Comparison of ENCODE assay signal across 9 mouse cellular contexts in the genomic region with DNA sequence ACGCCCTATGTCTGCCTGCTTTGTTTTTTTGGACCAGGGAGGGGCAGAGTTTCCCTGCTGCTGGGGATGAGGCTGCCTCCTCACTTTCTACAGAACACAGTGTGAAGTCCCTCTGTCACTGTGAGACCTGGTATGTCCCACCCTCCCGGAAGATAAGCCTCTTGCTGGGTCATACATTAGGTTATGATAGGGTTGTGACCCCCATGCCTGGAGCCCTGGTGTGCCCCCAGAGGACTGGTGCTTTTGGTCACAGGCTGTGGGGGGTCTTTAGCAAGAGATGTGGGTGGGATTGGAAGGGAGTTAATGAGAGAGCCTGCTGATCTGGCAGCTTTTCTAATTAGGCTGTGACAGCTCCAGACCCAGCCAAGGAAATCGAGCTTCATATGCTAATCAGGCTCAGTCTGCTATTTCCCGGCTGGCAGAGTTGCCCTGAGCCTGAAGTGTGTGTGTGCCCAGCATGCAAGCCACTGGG. TPM values are rescaled to one million over a fixed set of nuclear protein-coding genes. Genes with fewer than 3 reads are reported as not detected.
A peak's percentile ranks its signal among the peaks of the same experiment; 100 is the strongest.
DNase-seq lines count a peak whose midpoint lies in the region; ATAC-seq and TF ChIP-seq lines count a peak whose summit lies in the region.
"Had no signal": no experiment of that assay in that cellular context is flagged by ENCODE, and none has a peak within 500 bp of the region (broad histone marks: within the 10 kb centered on the region; RNA-seq: fewer than 3 reads in every experiment).

No protein-coding gene starts in this region.

- no peak overlapping the region for H3K4me3 ChIP-seq in forebrain, embryonic 14.5 days (ENCODE audit: low read depth, low read length)
- H3K4me3 ChIP-seq in midbrain, embryonic 11.5 days (ENCODE audit: low read depth, low read length) = no peak overlapping the region
- H3K4me3 ChIP-seq in intestine, embryonic 16.5 days (ENCODE audit: low read length) = no peak overlapping the region
- H3K4me3 ChIP-seq: limb, embryonic 15.5 days had no signal

- peaks cover 14% of the 10 kb centered on the region for H3K4me1 ChIP-seq in forebrain, embryonic 14.5 days (ENCODE audit: control insufficient read depth, insufficient read depth, low read length)
- 0 out of 2 replicates have a peak, but pooled peaks cover 3% of the 10 kb centered on the region for H3K4me1 ChIP-seq in midbrain, embryonic 11.5 days (ENCODE audit: control insufficient read depth, insufficient read depth, low read length)
- H3K4me1 ChIP-seq in intestine, embryonic 16.5 days (ENCODE audit: control insufficient read depth, insufficient read depth, low read length) = no peaks in the 10 kb centered on the region

- H3K9ac ChIP-seq in forebrain, embryonic 14.5 days (ENCODE audit: low read length) = no peak overlapping the region
- no peak overlapping the region for H3K9ac ChIP-seq in midbrain, embryonic 11.5 days (ENCODE audit: low read length)
- no peak overlapping the region for H3K9ac ChIP-seq in intestine, embryonic 16.5 days (ENCODE audit: low read depth, low read length)
- H3K9ac ChIP-seq: limb, embryonic 15.5 days had no signal

- H3K36me3 ChIP-seq in forebrain, embryonic 14.5 days (ENCODE audit: control insufficient read depth, insufficient read depth, low read length) = no peaks in the 10 kb centered on the region
- no peaks in the 10 kb centered on the region for H3K36me3 ChIP-seq in midbrain, embryonic 11.5 days (ENCODE audit: control insufficient read depth, insufficient read depth, low read length)
- H3K36me3 ChIP-seq in intestine, embryonic 16.5 days (ENCODE audit: control insufficient read depth, insufficient read depth, low read length) = no peaks in the 10 kb centered on the region
- H3K36me3 ChIP-seq: limb, embryonic 15.5 days had no signal

- peaks cover 4% of the 10 kb centered on the region; the same call in 1 of the 2 replicates for H3K9me3 ChIP-seq in forebrain, embryonic 14.5 days (replicated peaks; ENCODE audit: control insufficient read depth, low read length)
- H3K9me3 ChIP-seq in midbrain, embryonic 11.5 days (ENCODE audit: control insufficient read depth, low read length) = peaks cover 2% of the 10 kb centered on the region; the same call in 1 of the 2 replicates
- H3K9me3 ChIP-seq in intestine, embryonic 16.5 days (ENCODE audit: control insufficient read depth, low read length) = no peaks in the 10 kb centered on the region
- H3K9me3 ChIP-seq: limb, embryonic 15.5 days had no signal

- ATAC-seq in Patski = peak; percentile 44
- peak; percentile 95 for ATAC-seq in forebrain, embryonic 14.5 days
- ATAC-seq in midbrain, embryonic 11.5 days (ENCODE audit: low FRiP score) = peak; percentile 59
- no peak for ATAC-seq in intestine, embryonic 16.5 days

- CTCF ChIA-PET in Patski (lab: Charles Lee) = interaction anchor here (1.1 kb wide), 1 partner anchor 19 kb away, joined by 4 read pairs; no protein-coding TSS in a partner anchor

- POLR2A ChIA-PET in Patski (lab: Charles Lee) = no interaction called here

- H3K27me3 ChIP-seq in Patski = no peaks in the 10 kb centered on the region
- no peaks in the 10 kb centered on the region for H3K27me3 ChIP-seq in forebrain, embryonic 14.5 days (replicated peaks; ENCODE audit: control insufficient read depth, insufficient read depth, low read length)
- no peaks in the 10 kb centered on the region for H3K27me3 ChIP-seq in midbrain, embryonic 11.5 days (ENCODE audit: control insufficient read depth, insufficient read depth, low read length)
- H3K27me3 ChIP-seq in intestine, embryonic 16.5 days (replicated peaks; ENCODE audit: control insufficient read depth, insufficient read depth, low read length) = no peaks in the 10 kb centered on the region
- H3K27me3 ChIP-seq: limb, embryonic 15.5 days had no signal

- TF ChIP-seq CTCF in Patski (IDR thresholded peaks at IDR 0.05) = no peak

- H3K27ac ChIP-seq in forebrain, embryonic 14.5 days (ENCODE audit: low read depth, low read length) = no peak overlapping the region
- no peak overlapping the region for H3K27ac ChIP-seq in midbrain, embryonic 11.5 days (ENCODE audit: low read depth, low read length)
- H3K27ac ChIP-seq in intestine, embryonic 16.5 days (ENCODE audit: low read length) = no peak overlapping the region
- H3K27ac ChIP-seq: limb, embryonic 15.5 days had no signal

- WGBS in forebrain, embryonic 14.5 days = 1% methylated on average over 4 of the region's 4 CpGs
- 7% methylated on average over 4 of the region's 4 CpGs for WGBS in midbrain, embryonic 11.5 days
- 36% methylated on average over 4 of the region's 4 CpGs for WGBS in intestine, embryonic 16.5 days

- no peak overlapping the region for H3K4me2 ChIP-seq in forebrain, embryonic 14.5 days (ENCODE audit: low read length)
- H3K4me2 ChIP-seq in midbrain, embryonic 11.5 days = no peak overlapping the region
- no peak overlapping the region for H3K4me2 ChIP-seq in intestine, embryonic 16.5 days (ENCODE audit: low read depth, low read length)
- H3K4me2 ChIP-seq: limb, embryonic 15.5 days had no signal

- DNase-seq in ES-CJ7 (ENCODE audit: low read depth, low spot score) (peak; percentile 35), Patski (ENCODE audit: low read depth, low spot score) (no peak)
- DNase-seq in forebrain, embryonic 14.5 days (ENCODE audit: low spot score) = peak; percentile 95
- no peak for DNase-seq in midbrain, embryonic 11.5 days (ENCODE audit: low spot score, missing footprints)
- no peak for DNase-seq in thymus, postnatal 10 days (ENCODE audit: low spot score in 2 of 2)
- no peak for DNase-seq in gastrocnemius, postnatal 25 days
- DNase-seq: spleen, adult 18-20 months had no signal

- in situ Hi-C loops in Patski (cut with MboI; ENCODE audit: low pct_unique_long_range_greater_than_20kb) = no loop called here

RNA-seq across cellular contexts. Expression of a gene that starts 28.2 kb away (rescaled TPM):
- 6.1 TPM for polyA plus RNA-seq in Patski (2021)
- 11.5 and 13.1 TPM in 2 replicates for polyA plus RNA-seq in forebrain, embryonic 14.5 days (2014; fragmentation: Nextera tagmentation; extraction: Ambion mirVana)
- polyA plus RNA-seq in midbrain, embryonic 11.5 days (2014; fragmentation: Nextera tagmentation; extraction: Ambion mirVana) = 9.2 and 12.1 TPM in 2 replicates
- total RNA-seq in gastrocnemius, postnatal 25 days (2021) = 1 to 10 TPM; 1.9 to 2.5 TPM
- polyA plus RNA-seq in intestine, embryonic 16.5 days (2015; fragmentation: Nextera tagmentation; extraction: Ambion mirVana) = 10.7 and 11.3 TPM in 2 replicates

Comparison
In these comparisons a context has a peak if more than half of its experiments do, and no peak if none do; other contexts are left out.
1. DNase-seq: peak in ES-CJ7 (single experiment) and forebrain, embryonic 14.5 days (single experiment); none in Patski (single experiment), midbrain, embryonic 11.5 days (single experiment), thymus, postnatal 10 days (0 of 2) and gastrocnemius, postnatal 25 days (single experiment).